ENCODE assay signal across 39 mouse cellular contexts in genomic region chr12:4930820-4931548, GRCm38 (mm10). TPM values are rescaled to one million over a fixed set of nuclear protein-coding genes. Genes with fewer than 3 reads are reported as not detected.
DNase-seq lines count a peak whose midpoint lies in the region; ATAC-seq and TF ChIP-seq lines count a peak whose summit lies in the region.
"Had no signal": no experiment of that assay in that cellular context is flagged by ENCODE, and none has a peak within 500 bp of the region (broad histone marks: within the 10 kb centered on the region; RNA-seq: fewer than 3 reads in every experiment).

No protein-coding gene starts in this region.

- no peaks in the 10 kb centered on the region for H3K36me3 ChIP-seq in lung, postnatal 0 days (ENCODE audit: insufficient read depth, low read length)
- H3K36me3 ChIP-seq in midbrain, embryonic 15.5 days (replicated peaks) = no peaks in the 10 kb centered on the region
- H3K36me3 ChIP-seq: embryonic facial prominence, embryonic 12.5 days; heart, embryonic 15.5 days; hindbrain, embryonic 12.5 days; limb, embryonic 13.5 days; neural tube, embryonic 12.5 days had no signal

- H3K9ac ChIP-seq in lung, postnatal 0 days (replicated peaks; ENCODE audit: low read depth) = no peak overlapping the region
- no peak overlapping the region for H3K9ac ChIP-seq in midbrain, embryonic 15.5 days
- H3K9ac ChIP-seq: embryonic facial prominence, embryonic 12.5 days; forebrain, postnatal 0 days; heart, embryonic 15.5 days; hindbrain, embryonic 12.5 days; limb, embryonic 13.5 days; liver, embryonic 13.5 days; neural tube, embryonic 12.5 days had no signal

- H3K4me1 ChIP-seq in lung, postnatal 0 days (ENCODE audit: insufficient read depth, low read depth, low read length) = no peaks in the 10 kb centered on the region
- no peaks in the 10 kb centered on the region for H3K4me1 ChIP-seq in midbrain, embryonic 15.5 days
- H3K4me1 ChIP-seq: embryonic facial prominence, embryonic 12.5 days; forebrain, embryonic 10.5 days; hindbrain, embryonic 12.5 days; midbrain, embryonic 10.5 days; neural tube, embryonic 12.5 days had no signal

- TF ChIP-seq EP300 in lung, postnatal 0 days (IDR thresholded peaks at IDR 0.05) = no peak

- DNase-seq in lung, postnatal 0 days (ENCODE audit: low spot score) = peak; percentile 19
- no peak for DNase-seq in lung, postnatal 4 days
- DNase-seq in gonadal fat pad, adult 2 months (ENCODE audit: low read depth) = peak; percentile 40
- DNase-seq in right cerebral cortex, adult 18-20 months = no peak
- no peak for DNase-seq in gastrocnemius, adult 8-10 months (ENCODE audit: low spot score in 2 of 2)
- DNase-seq: adrenal gland, postnatal 10 days; B cell, adult 2 months; cerebellum, adult 9-10 months; cerebellum, postnatal 36 days; embryo, embryonic 11 days; forebrain, postnatal 0 days; gastrocnemius, postnatal 10 days; heart, adult 11 months; heart, postnatal 36 days; kidney, adult 9 months; kidney, postnatal 10 days; liver, embryonic 13.5 days; lung, adult 2 months; right cerebral cortex, postnatal 4 days; thymus, adult 18-20 months; thymus, postnatal 25 days had no signal

- H3K27me3 ChIP-seq in lung, postnatal 0 days (replicated peaks; ENCODE audit: insufficient read depth, low read length) = no peaks in the 10 kb centered on the region
- no peaks in the 10 kb centered on the region for H3K27me3 ChIP-seq in midbrain, embryonic 15.5 days (replicated peaks)
- H3K27me3 ChIP-seq: embryonic facial prominence, embryonic 12.5 days; heart, embryonic 15.5 days; hindbrain, embryonic 12.5 days; limb, embryonic 13.5 days; liver, embryonic 13.5 days; neural tube, embryonic 12.5 days; Patski had no signal

- 85% methylated on average over 3 of the region's 3 CpGs for WGBS in lung, postnatal 0 days
- 94% methylated on average over 3 of the region's 3 CpGs for WGBS in midbrain, embryonic 15.5 days

- no peaks in the 10 kb centered on the region for H3K9me3 ChIP-seq in lung, postnatal 0 days (ENCODE audit: low read length)
- H3K9me3 ChIP-seq in midbrain, embryonic 15.5 days = no peaks in the 10 kb centered on the region
- H3K9me3 ChIP-seq: embryonic facial prominence, embryonic 12.5 days; forebrain, embryonic 10.5 days; G1E; heart, embryonic 10.5 days; heart, embryonic 15.5 days; hindbrain, embryonic 12.5 days; limb, embryonic 13.5 days; liver, embryonic 13.5 days; midbrain, embryonic 10.5 days; neural tube, embryonic 12.5 days had no signal

- no peak for ATAC-seq in lung, postnatal 0 days
- ATAC-seq in CD4-positive, CD25-positive, alpha-beta regulatory T cell, adult 4 months = peak; percentile 11
- no peak for ATAC-seq in midbrain, embryonic 15.5 days (replicated peaks)
- ATAC-seq: forebrain, postnatal 0 days; hindbrain, postnatal 0 days; intestine, embryonic 16.5 days; midbrain, embryonic 16.5 days; Patski had no signal

- no peak overlapping the region for H3K4me3 ChIP-seq in lung, postnatal 0 days (ENCODE audit: low read depth, low read length)
- no peak overlapping the region for H3K4me3 ChIP-seq in midbrain, embryonic 15.5 days
- H3K4me3 ChIP-seq: embryonic facial prominence, embryonic 12.5 days; forebrain, embryonic 10.5 days; heart, embryonic 10.5 days; heart, embryonic 15.5 days; hindbrain, embryonic 12.5 days; left cerebral cortex, adult 2 months; limb, embryonic 13.5 days; liver, embryonic 13.5 days; midbrain, embryonic 10.5 days; neural tube, embryonic 12.5 days had no signal

- no peak overlapping the region for H3K4me2 ChIP-seq in lung, postnatal 0 days (replicated peaks; ENCODE audit: low read depth, low read length)
- H3K4me2 ChIP-seq in midbrain, embryonic 15.5 days = no peak overlapping the region
- H3K4me2 ChIP-seq: embryonic facial prominence, embryonic 12.5 days; heart, embryonic 15.5 days; hindbrain, embryonic 12.5 days; limb, embryonic 13.5 days; liver, embryonic 13.5 days; neural tube, embryonic 12.5 days had no signal

- no peak overlapping the region for H3K27ac ChIP-seq in lung, postnatal 0 days (ENCODE audit: low read length)
- no peak overlapping the region for H3K27ac ChIP-seq in midbrain, embryonic 15.5 days
- H3K27ac ChIP-seq: embryonic facial prominence, embryonic 12.5 days; forebrain, embryonic 10.5 days; heart, embryonic 10.5 days; heart, embryonic 15.5 days; hindbrain, embryonic 12.5 days; hindbrain, postnatal 0 days; left cerebral cortex, adult 2 months; limb, embryonic 13.5 days; liver, embryonic 13.5 days; macrophage; midbrain, embryonic 10.5 days; neural tube, embryonic 12.5 days; stomach, postnatal 0 days had no signal

- TF ChIP-seq CTCF in lung, postnatal 0 days (IDR thresholded peaks at IDR 0.05) = no peak

RNA-seq across cellular contexts. Expression of gene Atad2b, which starts 13.8 kb away (rescaled TPM):
- polyA plus RNA-seq in lung, postnatal 0 days (2015; fragmentation: Nextera tagmentation; extraction: Ambion mirVana) = 8.2 and 8.8 TPM in 2 replicates
- 10 to 100 TPM; 11.9 to 13.0 TPM for polyA plus RNA-seq in CD4-positive, CD25-positive, alpha-beta regulatory T cell, adult 4 months (2017; shearing (Covaris generic))
- polyA plus RNA-seq in gonadal fat pad, adult 2 months (2012; rRNA removed) = 6.9 and 9.4 TPM in 2 replicates
- polyA plus RNA-seq in midbrain, embryonic 15.5 days (2015; fragmentation: Nextera tagmentation; extraction: Ambion mirVana) = 11.2 and 11.3 TPM in 2 replicates
- total RNA-seq in gastrocnemius, adult 8-10 months (2022) = 10 to 100 TPM; 10.0 to 11.2 (median 10.6) TPM

RNA-seq across cellular contexts. Expression of gene Ubxn2a, which starts 23.5 kb away (rescaled TPM):
- 30.9 and 32.6 TPM in 2 replicates for polyA plus RNA-seq in lung, postnatal 0 days (2015; fragmentation: Nextera tagmentation; extraction: Ambion mirVana)
- polyA plus RNA-seq in CD4-positive, CD25-positive, alpha-beta regulatory T cell, adult 4 months (2017; shearing (Covaris generic)) = 10 to 100 TPM in 1 of 2 experiments, 1 to 10 TPM in 1; 8.5 to 12.3 TPM
- 9.4 and 10.2 TPM in 2 replicates for polyA plus RNA-seq in gonadal fat pad, adult 2 months (2012; rRNA removed)
- polyA plus RNA-seq in midbrain, embryonic 15.5 days (2015; fragmentation: Nextera tagmentation; extraction: Ambion mirVana) = 40.4 and 41.7 TPM in 2 replicates
- total RNA-seq in gastrocnemius, adult 8-10 months (2022) = 100 to 1,000 TPM; 142 to 163 (median 146) TPM

RNA-seq across cellular contexts. Expression of gene Mfsd2b, which starts 56.8 kb away (rescaled TPM):
- 2.5 TPM in 2 replicates for polyA plus RNA-seq in lung, postnatal 0 days (2015; fragmentation: Nextera tagmentation; extraction: Ambion mirVana)
- under 1 TPM; 0.58 to 0.90 TPM for polyA plus RNA-seq in CD4-positive, CD25-positive, alpha-beta regulatory T cell, adult 4 months (2017; shearing (Covaris generic))
- 0.72 and 1.1 TPM in 2 replicates for polyA plus RNA-seq in gonadal fat pad, adult 2 months (2012; rRNA removed)
- 2.6 TPM in 2 replicates for polyA plus RNA-seq in midbrain, embryonic 15.5 days (2015; fragmentation: Nextera tagmentation; extraction: Ambion mirVana)
- total RNA-seq in gastrocnemius, adult 8-10 months (2022) = under 1 TPM; 0.25 to 0.48 (median 0.38) TPM

Comparison
In these comparisons a context has a peak if more than half of its experiments do, and no peak if none do; other contexts are left out.
1. DNase-seq: peak in lung, postnatal 0 days (single experiment) and gonadal fat pad, adult 2 months (single experiment); none in lung, postnatal 4 days (0 of 2), right cerebral cortex, adult 18-20 months (single experiment) and gastrocnemius, adult 8-10 months (0 of 2).